Mouse (Mus musculus) common myeloid progenitor, adult 5-6 weeks (primary cell): ENCODE measurements around the gene 4921517D22Rik. TPM values are rescaled to one million over a fixed set of nuclear protein-coding genes. Genes with fewer than 3 reads are reported as not detected.

ENCODE experiments used
- total RNA-seq: library from RNA; stranded (forward); fragments of 200-1000, 187-1606 nt; gene quantifications from 2 replicates; pipeline ENCODE4 v1.2.3, GENCODE M21; 2017

4921517D22Rik gene
- total RNA-seq, 1 experiment from 2014 or later = not detected

Other genes starting within 250 kb of the 4921517D22Rik start
- 56.3 and 72.4 TPM in 2 replicates for gene Agtpbp1, start 108.9 kb downstream of the 4921517D22Rik start, total RNA-seq
- gene Naa35, start 108.8 kb downstream of the 4921517D22Rik start, total RNA-seq = 37.3 and 68.3 TPM in 2 replicates
- gene Golm1, start 18.3 kb downstream of the 4921517D22Rik start, total RNA-seq = 55.6 and 58.6 TPM in 2 replicates
- gene Spata31d1a, start 16.2 kb upstream of the 4921517D22Rik start, total RNA-seq = not detected in 2 replicates
- gene Spata31d1b, start 18.2 kb upstream of the 4921517D22Rik start, total RNA-seq = not detected in 2 replicates
- gene Spata31d1d, start 37.6 kb upstream of the 4921517D22Rik start, total RNA-seq = not detected in 2 replicates
- gene 1700014D04Rik, start 52.6 kb upstream of the 4921517D22Rik start, total RNA-seq = 0.18 TPM in 1 of 2 replicates, not detected in the other
- gene Isca1, start 75.7 kb upstream of the 4921517D22Rik start, total RNA-seq = 49.7 and 50.9 TPM in 2 replicates
- 9.9 and 11.7 TPM in 2 replicates for gene Gm49354, start 88.1 kb upstream of the 4921517D22Rik start, total RNA-seq
- gene Tut7, start 129.0 kb upstream of the 4921517D22Rik start, total RNA-seq = 216 and 219 TPM in 2 replicates